Mouse (Mus musculus) ES-E14 (cell line): ENCODE results near the gene H3f3a.

ENCODE experiments used
- CHD2 ChIP-seq: IDR thresholded peaks from 2 replicates; pipeline ENCODE4 v1.6.1; 2014; ENCODE audit warnings: mild to moderate bottlenecking, low read depth, low read length, inconsistent platforms
- HCFC1 ChIP-seq: IDR thresholded peaks from 2 replicates; pipeline ENCODE4 v1.6.1; 2012; ENCODE audit warnings: low read length, inconsistent platforms, borderline replicate concordance; ENCODE audit not compliant: insufficient read depth
- MAFK ChIP-seq: IDR thresholded peaks from 2 replicates; pipeline ENCODE4 v1.6.1; 2014; ENCODE audit warnings: mild to moderate bottlenecking, low read depth, low read length, inconsistent platforms; ENCODE audit not compliant: insufficient read depth
- ZC3H11A ChIP-seq: IDR thresholded peaks from 2 replicates; pipeline ENCODE4 v1.6.1; 2012; ENCODE audit warnings: low read depth, mild to moderate bottlenecking, inconsistent platforms, low read length, borderline replicate concordance

DNA sequence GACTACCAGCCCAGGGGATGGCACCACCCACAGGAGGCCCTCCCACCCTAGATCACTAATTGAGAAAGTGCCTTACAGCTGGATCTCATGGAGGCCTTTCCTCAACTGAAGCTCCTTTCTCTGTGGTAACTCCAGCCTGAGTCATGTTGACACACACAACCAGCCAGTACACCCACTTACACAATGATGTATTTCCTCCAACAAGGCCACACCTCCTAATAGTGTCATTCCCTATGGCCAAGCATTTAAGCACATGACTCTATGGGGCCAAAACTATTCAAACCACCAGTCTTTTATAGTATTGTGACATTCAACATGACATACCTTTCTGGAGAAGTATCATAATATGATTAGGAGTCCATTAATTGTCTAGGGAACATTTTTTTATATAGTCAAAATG is 45.0 kb upstream of the H3f3a start:
- TF ChIP-seq HCFC1 (no peak), MAFK (no peak), ZC3H11A (no peak), CHD2 (no peak)
